Mouse (Mus musculus) kidney, embryonic 14.5 days (tissue): ENCODE data around the gene Bcl6b. TPM values are rescaled to one million over a fixed set of nuclear protein-coding genes. Genes with fewer than 3 reads are reported as not detected.

Experiments used
- ATAC-seq: fragments of 200-750 bp; cut with Nextera tagmentation; 2 replicates; pipeline ENCODE4 v1.8.0; 2017; ENCODE audit warnings: moderate number of reproducible peaks, mild to moderate bottlenecking, moderate TSS enrichment, moderate library complexity; ENCODE audit not compliant: low FRiP score, low TSS enrichment
- H3K27ac ChIP-seq: fragments of 300-500 bp; sonication (generic); 2 replicates; pipeline ENCODE4 v1.5.1; 2014; ENCODE audit warnings: low read depth, mild to moderate bottlenecking, low read length, moderate library complexity, mixed read lengths
- H3K27me3 ChIP-seq: fragments of 300-500 bp; sonication (generic); 2 replicates; pipeline ENCODE4 v1.6.1; 2014; ENCODE audit warnings: mild to moderate bottlenecking, low read length; ENCODE audit not compliant: control insufficient read depth, insufficient read depth
- H3K36me3 ChIP-seq: fragments of 300-500 bp; sonication (generic); 2 replicates; pipeline ENCODE4 v1.6.1; 2014; ENCODE audit warnings: low read length, mixed read lengths; ENCODE audit not compliant: control insufficient read depth, insufficient read depth
- H3K4me1 ChIP-seq: fragments of 300-500 bp; sonication (generic); 2 replicates; pipeline ENCODE4 v1.6.1; 2014; ENCODE audit warnings: low read length, mixed read lengths; ENCODE audit not compliant: control insufficient read depth, insufficient read depth
- H3K4me2 ChIP-seq: fragments of 300-500 bp; sonication (generic); replicated peaks from 2 replicates; pipeline ENCODE4 v1.6.1; 2014; ENCODE audit warnings: low read depth, mild to moderate bottlenecking, low read length
- H3K4me3 ChIP-seq: fragments of 300-500 bp; sonication (generic); 2 replicates; pipeline ENCODE4 v1.5.1; 2014; ENCODE audit warnings: mild to moderate bottlenecking, low read length
- H3K9ac ChIP-seq: fragments of 300-500 bp; sonication (generic); 2 replicates; pipeline ENCODE4 v1.6.1; 2014; ENCODE audit warnings: low read depth, mild to moderate bottlenecking, low read length, moderate library complexity
- H3K9me3 ChIP-seq: fragments of 300-500 bp; sonication (generic); 2 replicates; pipeline ENCODE4 v1.6.1; 2016; ENCODE audit warnings: low read length; ENCODE audit not compliant: control insufficient read depth
- WGBS: fragments of 180-500 bp; shearing (Covaris S2); extraction: QIAGEN DNeasy Blood & Tissue Kit; methylation state at CpG from one replicate; pipeline ENCODE4 v1.1.7; 2014; 5-methylcytosine and 5-hydroxymethylcytosine counted together
- polyA plus RNA-seq: library from polyadenylated mRNA; unstranded; fragments of >200 nt; fragmentation: Nextera tagmentation; extraction: Ambion mirVana; gene quantifications from 2 replicates; pipeline ENCODE4 v1.2.1, GENCODE M21; 2014

Gene Bcl6b
- polyA plus RNA-seq, 1 experiment from 2014 or later = 20.0 TPM

GRCm38 (mm10) chr11:70218741-70219470 lies 10.7 kb downstream of the Bcl6b start:
- 91% methylated on average over 15 of the region's 15 CpGs for WGBS
- no peak overlapping the region for H3K4me3 ChIP-seq
- ATAC-seq = no peak
- no peaks in the 10 kb centered on the region for H3K36me3 ChIP-seq
- no peaks in the 10 kb centered on the region for H3K9me3 ChIP-seq
- H3K4me2 ChIP-seq = 0 out of 2 replicates have a peak overlapping the region, but pooled peaks have one; percentile 90
- no peak overlapping the region for H3K9ac ChIP-seq
- peaks cover 18% of the 10 kb centered on the region; the same call in 1 of the 2 replicates for H3K4me1 ChIP-seq
- no peak overlapping the region; the same call in 1 of the 2 replicates for H3K27ac ChIP-seq
- peaks cover 31% of the 10 kb centered on the region for H3K27me3 ChIP-seq

- ATAC-seq = no peak
- no peak overlapping the region for H3K4me3 ChIP-seq
- H3K27me3 ChIP-seq = peaks cover 40% of the 10 kb centered on the region
- H3K9ac ChIP-seq = no peak overlapping the region
- H3K4me1 ChIP-seq = peaks cover 25% of the 10 kb centered on the region; the same call in 1 of the 2 replicates
- 82% methylated on average over 4 of the region's 4 CpGs for WGBS
- no peaks in the 10 kb centered on the region for H3K36me3 ChIP-seq
- H3K27ac ChIP-seq = no peak overlapping the region
- H3K9me3 ChIP-seq = no peaks in the 10 kb centered on the region
- no peak overlapping the region for H3K4me2 ChIP-seq
These were observed 11.6 kb downstream of the Bcl6b start for GRCm38 (mm10) chr11:70218039-70218438.

GRCm38 (mm10) chr11:70216103-70216502 lies 13.5 kb downstream of the Bcl6b start:
- WGBS = 62% methylated on average over 3 of the region's 3 CpGs

GRCm38 (mm10) chr11:70215301-70215700 lies 14.3 kb downstream of the Bcl6b start:
- peak overlapping the region; percentile 57; the same call in 1 of the 2 replicates for H3K4me2 ChIP-seq
- H3K27ac ChIP-seq = no peak overlapping the region
- peaks cover 25% of the 10 kb centered on the region; the same call in 1 of the 2 replicates for H3K4me1 ChIP-seq
- no peaks in the 10 kb centered on the region for H3K9me3 ChIP-seq
- no peak for ATAC-seq
- peak overlapping the region; percentile 4; the same call in 1 of the 2 replicates for H3K4me3 ChIP-seq
- H3K27me3 ChIP-seq = peaks cover 40% of the 10 kb centered on the region
- H3K9ac ChIP-seq = no peak overlapping the region
- H3K36me3 ChIP-seq = no peaks in the 10 kb centered on the region
- WGBS = 11% methylated on average over 22 of the region's 22 CpGs

More at GRCm38 (mm10) chr11:70216103-70216502, 13.5 kb downstream of the Bcl6b start:
- H3K4me1 ChIP-seq = peaks cover 25% of the 10 kb centered on the region; the same call in 1 of the 2 replicates
- no peak overlapping the region for H3K9ac ChIP-seq
- H3K36me3 ChIP-seq = no peaks in the 10 kb centered on the region
- no peaks in the 10 kb centered on the region for H3K9me3 ChIP-seq
- H3K4me3 ChIP-seq = no peak overlapping the region
- no peak overlapping the region for H3K27ac ChIP-seq
- no peak overlapping the region for H3K4me2 ChIP-seq
- H3K27me3 ChIP-seq = peaks cover 40% of the 10 kb centered on the region
- no peak for ATAC-seq

GRCm38 (mm10) chr11:70214856-70215209 lies 14.8 kb downstream of the Bcl6b start:
- peak; percentile 12 for ATAC-seq
- 4% methylated on average over 18 of the region's 18 CpGs for WGBS

GRCm38 (mm10) chr11:70214191-70214855 lies 15.3 kb downstream of the Bcl6b start:
- Histone ChIP-seq H3K4me1 (peaks cover 25% of the 10 kb centered on the region; the same call in 1 of the 2 replicates), H3K9ac (peak overlapping the region; percentile 45), H3K4me2 (peak overlapping the region; percentile 57), H3K4me3 (peak overlapping the region; percentile 30), H3K36me3 (no peaks in the 10 kb centered on the region), H3K27me3 (peaks cover 40% of the 10 kb centered on the region), H3K27ac (no peak overlapping the region), H3K9me3 (no peaks in the 10 kb centered on the region)
- 1% methylated on average over 46 of the region's 46 CpGs for WGBS
- ATAC-seq = peak; percentile 50

More at GRCm38 (mm10) chr11:70214856-70215209, 14.8 kb downstream of the Bcl6b start:
- no peaks in the 10 kb centered on the region for H3K9me3 ChIP-seq
- H3K27me3 ChIP-seq = peaks cover 40% of the 10 kb centered on the region
- H3K9ac ChIP-seq = no peak overlapping the region
- H3K27ac ChIP-seq = no peak overlapping the region
- peak overlapping the region; percentile 57 for H3K4me2 ChIP-seq
- H3K4me1 ChIP-seq = peaks cover 25% of the 10 kb centered on the region; the same call in 1 of the 2 replicates
- no peaks in the 10 kb centered on the region for H3K36me3 ChIP-seq
- H3K4me3 ChIP-seq = peak overlapping the region; percentile 30

- peaks cover 25% of the 10 kb centered on the region; the same call in 1 of the 2 replicates for H3K4me1 ChIP-seq
- H3K9me3 ChIP-seq = no peaks in the 10 kb centered on the region
- H3K4me3 ChIP-seq = peak overlapping the region; percentile 30
- peaks cover 40% of the 10 kb centered on the region for H3K27me3 ChIP-seq
- peak overlapping the region; percentile 57 for H3K4me2 ChIP-seq
- WGBS = 5% methylated on average over 24 of the region's 26 CpGs
- H3K36me3 ChIP-seq = no peaks in the 10 kb centered on the region
- H3K27ac ChIP-seq = no peak overlapping the region
- H3K9ac ChIP-seq = peak overlapping the region; percentile 45; the same call in 1 of the 2 replicates
- ATAC-seq = no peak
These were observed 15.9 kb downstream of the Bcl6b start for GRCm38 (mm10) chr11:70213736-70214135.

GRCm38 (mm10) chr11:70212896-70213295 lies 16.7 kb downstream of the Bcl6b start:
- Histone ChIP-seq H3K4me1 (peaks cover 25% of the 10 kb centered on the region; the same call in 1 of the 2 replicates), H3K36me3 (no peaks in the 10 kb centered on the region), H3K27me3 (peaks cover 37% of the 10 kb centered on the region), H3K9me3 (no peaks in the 10 kb centered on the region), H3K4me2 (peak overlapping the region; percentile 57; the same call in 1 of the 2 replicates), H3K9ac (no peak overlapping the region), H3K4me3 (no peak overlapping the region), H3K27ac (no peak overlapping the region)
- 8% methylated on average over 9 of the region's 9 CpGs for WGBS
- ATAC-seq = no peak
